Mouse (Mus musculus): ENCODE measurements around the gene Asgr2.

GRCm38 (mm10) chr11:70045435-70045834 is 47.0 kb upstream of the Asgr2 start:
- TF ChIP-seq CTCF (conservative IDR thresholded peaks at IDR 0.05; ENCODE audit: low read length), result no peak
- TF ChIP-seq POU5F1 (IDR thresholded peaks at IDR 0.05; ENCODE audit: borderline replicate concordance, low read length), result no peak
- TF ChIP-seq NANOG (IDR thresholded peaks at IDR 0.05; ENCODE audit: borderline replicate concordance, low read length), result no peak

All from E14TG2a.4 (cell line).